Mouse (Mus musculus): ENCODE data around the gene Myo19. TPM values are rescaled to one million over a fixed set of nuclear protein-coding genes. Genes with fewer than 3 reads are reported as not detected.
"Not testable (repeated sequence)": the region's sequence is repeated elsewhere in the genome, so short reads cannot be mapped to it uniquely, and the experiment has no call there.

The Myo19 gene
- polyA plus RNA-seq, 1 experiment from 2014 or later = 9.9 TPM

DNA sequence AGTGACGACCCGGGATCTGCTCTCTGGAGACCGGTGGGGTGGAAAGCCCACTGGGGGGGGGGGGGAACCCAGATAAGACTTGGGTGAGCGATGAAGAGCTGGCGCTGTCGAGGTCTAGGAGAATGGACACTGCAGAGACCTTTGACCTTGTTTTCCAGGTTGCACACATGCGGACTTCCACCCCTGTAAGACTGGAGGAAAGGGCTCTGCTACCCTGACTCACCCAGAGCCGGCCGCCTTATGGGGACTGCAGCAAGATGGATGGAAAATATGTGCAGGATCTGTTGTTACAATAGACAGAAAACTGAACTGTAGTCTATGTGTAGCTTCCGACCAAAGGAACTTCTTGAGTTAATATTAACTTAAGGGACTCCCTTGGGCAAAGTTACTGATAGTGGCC lies 8.9 kb upstream of the Myo19 start:
- Histone ChIP-seq H3K4me2 (peak overlapping the region; percentile 56), H3K27me3 (no peaks in the 10 kb centered on the region)
- 2% methylated on average over 9 of the region's 10 CpGs for WGBS

DNA sequence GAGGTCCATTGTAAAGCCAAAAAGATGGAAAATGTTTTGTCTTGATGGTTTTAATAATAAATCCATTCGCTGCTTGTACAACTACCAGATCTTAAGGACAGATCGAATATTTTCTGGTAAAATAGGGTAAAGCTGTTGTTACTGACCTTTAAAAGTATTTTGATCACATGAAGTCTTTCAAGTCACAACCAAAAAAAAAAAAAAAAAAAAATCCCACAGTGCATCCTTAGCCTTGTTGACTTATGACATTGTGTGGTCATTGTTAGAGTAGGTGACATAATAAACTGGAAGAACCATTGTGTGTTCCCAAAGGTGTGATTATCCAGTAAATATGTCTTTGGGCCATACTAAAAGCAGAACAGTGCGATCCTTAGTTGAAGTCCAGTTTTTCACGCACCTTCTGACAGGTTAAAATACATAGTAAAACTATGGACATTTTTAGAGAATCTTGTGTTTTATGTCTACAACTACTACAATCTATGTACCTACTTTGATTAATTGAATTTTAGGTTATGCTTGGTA lies 8.3 kb upstream of the Myo19 start:
- Histone ChIP-seq H3K4me1 (peaks cover 4% of the 10 kb centered on the region; the same call in 1 of the 2 replicates), H3K36me3 (0 out of 2 replicates have a peak, but pooled peaks cover 4% of the 10 kb centered on the region), H3K4me2 (peak overlapping the region; percentile 56), H3K27ac (peak overlapping the region; percentile 99), H3K9ac (peak overlapping the region; percentile 90), H3K9me3 (no peaks in the 10 kb centered on the region), H3K27me3 (no peaks in the 10 kb centered on the region), H3K4me3 (peak overlapping the region; percentile 91)
- no peak for ATAC-seq (ENCODE audit: insufficient number of reproducible peaks, low FRiP score, low TSS enrichment, low read depth)
- 64% methylated on average over 4 of the region's 4 CpGs for WGBS

More for the DNA sequence above, 8.9 kb upstream of the Myo19 start:
- H3K36me3 ChIP-seq = 0 out of 2 replicates have a peak, but pooled peaks cover 4% of the 10 kb centered on the region
- 0 out of 2 replicates have a peak, but pooled peaks have one; percentile 7 for ATAC-seq (ENCODE audit: insufficient number of reproducible peaks, low FRiP score, low TSS enrichment, low read depth)
- H3K9me3 ChIP-seq = no peaks in the 10 kb centered on the region
- H3K4me1 ChIP-seq = peaks cover 4% of the 10 kb centered on the region; the same call in 1 of the 2 replicates
- H3K9ac ChIP-seq = peak overlapping the region; percentile 90
- peak overlapping the region; percentile 99 for H3K27ac ChIP-seq
- H3K4me3 ChIP-seq = peak overlapping the region; percentile 91

DNA sequence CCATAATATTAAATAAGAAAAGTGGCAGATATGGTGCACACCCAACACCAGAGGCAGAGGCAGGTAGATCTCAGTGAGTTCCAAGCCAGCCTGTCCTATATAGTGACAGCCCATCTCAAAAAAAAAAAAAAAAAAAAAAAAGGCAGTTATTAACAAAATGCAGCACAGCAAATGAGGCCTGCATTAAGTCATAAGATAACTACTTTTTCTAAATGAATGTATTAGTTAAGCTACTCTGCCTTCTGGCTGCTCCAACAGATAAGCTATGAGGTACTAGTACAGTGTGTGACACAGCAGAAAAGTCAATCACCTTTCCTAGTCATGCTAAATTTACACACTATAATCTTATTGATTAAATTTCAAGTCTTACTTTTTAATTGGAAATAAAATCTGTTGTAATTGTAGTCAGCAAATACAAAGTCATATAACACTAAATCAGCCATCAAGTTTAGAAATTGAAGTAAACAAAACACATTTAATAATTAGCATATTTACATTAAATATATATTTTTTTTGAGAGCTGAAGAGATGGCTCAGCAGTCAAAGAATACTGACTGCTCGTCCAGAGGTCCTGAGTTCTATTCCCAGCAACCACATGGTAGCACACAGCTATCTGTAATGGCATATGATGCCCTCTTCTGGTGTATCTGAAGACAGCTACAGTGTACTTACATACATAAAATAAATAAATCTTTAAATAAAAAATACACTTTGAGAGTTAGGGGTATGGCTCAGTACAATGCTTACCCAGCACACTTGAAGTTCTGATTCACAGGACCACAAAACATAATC lies 6.7 kb upstream of the Myo19 start:
- Histone ChIP-seq H3K4me2 (no peak overlapping the region), H3K27me3 (no peaks in the 10 kb centered on the region), H3K27ac (no peak overlapping the region), H3K9me3 (no peaks in the 10 kb centered on the region), H3K4me1 (peaks cover 4% of the 10 kb centered on the region; the same call in 1 of the 2 replicates), H3K4me3 (no peak overlapping the region), H3K9ac (no peak overlapping the region), H3K36me3 (no peaks in the 10 kb centered on the region)
- WGBS = 84% methylated on average over 1 of the region's 1 CpGs
- no peak for ATAC-seq (ENCODE audit: insufficient number of reproducible peaks, low FRiP score, low TSS enrichment, low read depth)

DNA sequence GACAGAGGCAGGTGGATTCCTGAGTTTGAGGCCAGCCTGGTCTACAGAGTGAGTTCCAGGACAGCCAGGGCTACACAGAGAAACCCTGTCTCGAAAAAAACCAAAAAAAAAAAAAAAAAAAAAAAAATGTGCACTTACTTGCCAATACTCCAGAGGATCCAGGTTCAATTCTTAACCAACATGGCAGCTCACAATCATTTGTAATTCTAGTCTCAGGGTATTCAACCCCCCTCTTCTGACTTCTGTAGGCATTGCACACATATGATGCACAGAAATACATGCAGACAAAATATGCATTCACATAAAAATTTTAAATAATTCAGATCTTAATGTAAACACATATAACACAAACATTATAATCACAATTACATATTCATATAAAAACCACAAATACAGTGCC lies 3.9 kb upstream of the Myo19 start:
- WGBS = 80% methylated on average over 1 of the region's 1 CpGs
- H3K27ac ChIP-seq; H3K27me3 ChIP-seq; H3K36me3 ChIP-seq; H3K9me3 ChIP-seq; ATAC-seq (ENCODE audit: insufficient number of reproducible peaks, low FRiP score, low TSS enrichment, low read depth); H3K4me3 ChIP-seq; H3K4me2 ChIP-seq; H3K9ac ChIP-seq: not testable (repeated sequence)
- H3K4me1 ChIP-seq = peaks cover 10% of the 10 kb centered on the region

DNA sequence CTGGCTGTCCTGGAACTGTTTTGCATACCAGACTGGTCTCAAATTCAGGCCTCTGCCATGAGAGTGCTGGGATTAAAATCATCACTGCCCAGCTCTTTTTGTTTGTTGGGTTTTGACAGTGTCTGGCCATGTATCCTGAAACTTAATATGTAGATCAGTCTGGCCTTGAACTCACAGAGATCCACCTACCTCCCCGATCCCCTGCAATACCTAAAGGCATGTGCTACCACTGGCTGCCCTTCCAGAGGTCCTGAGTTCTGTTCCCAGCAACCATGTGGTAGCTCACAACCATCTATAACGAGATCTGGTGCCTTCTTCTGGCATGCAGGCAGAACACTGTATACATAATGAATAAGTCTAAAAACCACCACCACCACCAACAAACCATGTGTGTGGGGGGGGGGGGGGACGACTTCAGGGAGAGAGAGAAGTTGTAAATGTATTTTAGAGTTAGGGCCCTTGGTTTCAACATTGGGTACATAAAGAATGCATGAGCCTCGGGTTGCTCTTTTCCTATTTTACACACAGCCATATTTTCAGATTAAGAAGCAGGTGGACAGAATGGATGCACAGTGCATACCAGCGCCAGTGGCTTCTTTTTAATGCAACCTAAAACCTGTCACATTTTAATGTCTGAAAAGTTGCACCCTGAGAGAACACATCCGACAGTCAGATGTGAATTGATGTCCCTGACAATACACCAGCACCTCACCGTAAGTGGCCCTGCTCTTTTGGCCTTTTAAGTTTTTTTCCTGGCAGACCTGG lies 759 bp upstream of the Myo19 start:
- Histone ChIP-seq H3K9me3 (no peaks in the 10 kb centered on the region), H3K4me2 (peak overlapping the region; percentile 91), H3K27ac (peak overlapping the region; percentile 93), H3K36me3 (peaks cover 13% of the 10 kb centered on the region), H3K4me1 (peaks cover 19% of the 10 kb centered on the region), H3K4me3 (peak overlapping the region; percentile 93), H3K9ac (peak overlapping the region; percentile 79), H3K27me3 (no peaks in the 10 kb centered on the region)
- WGBS = 23% methylated on average over 6 of the region's 7 CpGs
- no peak for ATAC-seq (ENCODE audit: insufficient number of reproducible peaks, low FRiP score, low TSS enrichment, low read depth)

DNA sequence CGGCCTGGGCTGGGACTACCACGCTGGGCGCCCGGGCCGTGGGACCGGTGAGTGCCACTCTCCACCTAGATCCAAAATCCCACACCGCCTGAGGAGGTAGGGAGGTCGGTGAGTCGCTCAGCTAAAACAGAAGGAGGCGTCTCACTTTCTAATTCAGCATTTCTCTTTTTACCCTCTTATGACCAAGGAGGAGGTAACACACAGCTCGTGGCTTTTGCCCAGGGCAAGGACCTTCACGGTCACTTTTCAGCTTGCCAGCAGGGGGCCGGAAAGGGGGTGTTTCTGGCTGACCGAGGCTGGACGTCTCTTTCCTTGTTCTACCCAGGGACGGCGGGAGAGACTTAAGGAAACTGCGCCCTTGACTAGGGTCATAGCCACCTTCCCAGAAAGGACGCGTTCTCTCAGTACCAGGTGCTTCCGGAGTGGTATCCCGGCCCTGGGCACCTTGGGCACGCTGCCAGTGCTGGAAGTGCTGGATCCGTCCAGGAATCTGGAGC lies 565 bp downstream of the Myo19 start:
- Histone ChIP-seq H3K27me3 (no peaks in the 10 kb centered on the region), H3K4me2 (peak overlapping the region; percentile 91), H3K4me3 (peak overlapping the region; percentile 93), H3K4me1 (peaks cover 19% of the 10 kb centered on the region), H3K36me3 (peaks cover 25% of the 10 kb centered on the region), H3K9me3 (no peaks in the 10 kb centered on the region), H3K9ac (peak overlapping the region; percentile 79), H3K27ac (peak overlapping the region; percentile 93)
- ATAC-seq (ENCODE audit: insufficient number of reproducible peaks, low FRiP score, low TSS enrichment, low read depth) = peak; percentile 30
- 0% methylated on average over 24 of the region's 24 CpGs for WGBS

DNA sequence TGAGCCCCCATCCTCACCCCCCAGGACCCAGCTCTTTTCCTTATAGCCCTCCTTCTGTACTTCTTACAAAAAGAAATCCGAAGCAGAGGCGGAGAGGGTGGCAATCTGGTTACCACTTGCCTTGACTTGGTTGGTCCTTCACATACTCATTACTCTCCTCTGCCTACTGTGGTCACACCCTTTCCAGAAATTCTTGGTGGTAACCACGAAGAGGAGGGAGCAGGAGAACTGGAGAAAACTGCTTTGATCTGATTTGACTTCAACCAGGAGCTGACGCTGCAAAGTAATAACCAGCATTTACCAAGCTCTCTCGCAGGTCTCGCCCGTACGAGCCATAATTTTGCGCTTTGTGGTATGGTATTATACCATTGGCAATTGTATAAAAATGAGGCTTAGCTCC lies 1.0 kb downstream of the Myo19 start:
- ATAC-seq (ENCODE audit: insufficient number of reproducible peaks, low FRiP score, low TSS enrichment, low read depth) = no peak
- peak overlapping the region; percentile 93 for H3K4me3 ChIP-seq
- H3K4me2 ChIP-seq = peak overlapping the region; percentile 91
- H3K36me3 ChIP-seq = peaks cover 28% of the 10 kb centered on the region
- H3K4me1 ChIP-seq = peaks cover 19% of the 10 kb centered on the region
- WGBS = 36% methylated on average over 9 of the region's 9 CpGs
- H3K9me3 ChIP-seq = no peaks in the 10 kb centered on the region
- peak overlapping the region; percentile 79 for H3K9ac ChIP-seq
- H3K27ac ChIP-seq = peak overlapping the region; percentile 93
- no peaks in the 10 kb centered on the region for H3K27me3 ChIP-seq

DNA sequence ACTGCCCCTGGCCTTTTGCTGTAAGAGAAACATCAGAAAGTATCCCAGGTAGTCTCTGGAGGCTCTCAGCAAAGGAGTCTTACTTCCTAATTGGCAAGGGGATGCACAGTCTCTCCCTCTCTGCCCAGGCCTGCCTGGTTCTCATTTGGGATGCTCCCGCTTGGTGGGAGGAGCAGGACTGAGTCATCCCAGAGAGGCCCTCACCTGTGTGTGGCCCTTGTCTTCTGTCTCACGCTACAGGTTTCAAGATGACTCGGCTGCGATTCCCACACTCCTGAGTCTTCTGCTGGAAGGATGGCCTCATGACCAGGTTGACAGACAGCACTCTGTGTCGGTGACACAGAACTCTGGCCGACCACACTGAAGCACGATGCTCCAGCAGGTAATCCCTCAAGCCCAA lies 2.4 kb downstream of the Myo19 start:
- no peak overlapping the region for H3K4me2 ChIP-seq
- no peak overlapping the region for H3K4me3 ChIP-seq
- H3K9me3 ChIP-seq = no peaks in the 10 kb centered on the region
- no peaks in the 10 kb centered on the region for H3K27me3 ChIP-seq
- no peak for ATAC-seq (ENCODE audit: insufficient number of reproducible peaks, low FRiP score, low TSS enrichment, low read depth)
- H3K36me3 ChIP-seq = peaks cover 40% of the 10 kb centered on the region
- WGBS = 85% methylated on average over 7 of the region's 7 CpGs
- no peak overlapping the region for H3K9ac ChIP-seq
- H3K27ac ChIP-seq = peak overlapping the region; percentile 17; the same call in 1 of the 2 replicates
- H3K4me1 ChIP-seq = peaks cover 19% of the 10 kb centered on the region

DNA sequence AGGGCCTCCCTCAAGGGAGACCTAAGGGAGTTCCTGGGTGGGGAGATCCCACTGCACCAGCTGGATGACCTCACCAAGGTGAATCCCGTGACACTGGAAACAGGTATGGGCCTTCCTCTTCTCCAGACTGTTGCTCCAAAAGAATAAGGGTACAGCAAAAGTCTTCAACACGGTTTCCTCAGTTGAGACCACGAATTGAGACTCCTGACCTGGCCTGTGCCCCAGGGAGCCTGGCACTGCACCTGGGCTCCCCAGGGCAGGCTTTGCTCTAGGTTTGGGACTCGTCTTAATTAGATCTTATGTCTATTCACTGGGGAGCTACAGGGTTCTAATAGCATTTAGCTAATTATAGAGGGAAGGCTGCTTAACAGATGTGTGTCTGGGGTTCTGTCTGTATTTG lies 5.3 kb downstream of the Myo19 start:
- Histone ChIP-seq H3K9me3 (no peaks in the 10 kb centered on the region), H3K36me3 (peaks cover 61% of the 10 kb centered on the region), H3K27ac (no peak overlapping the region), H3K4me1 (peaks cover 13% of the 10 kb centered on the region), H3K9ac (no peak overlapping the region), H3K4me2 (no peak overlapping the region), H3K4me3 (no peak overlapping the region), H3K27me3 (no peaks in the 10 kb centered on the region)
- WGBS = 70% methylated on average over 4 of the region's 4 CpGs
- no peak for ATAC-seq (ENCODE audit: insufficient number of reproducible peaks, low FRiP score, low TSS enrichment, low read depth)

DNA sequence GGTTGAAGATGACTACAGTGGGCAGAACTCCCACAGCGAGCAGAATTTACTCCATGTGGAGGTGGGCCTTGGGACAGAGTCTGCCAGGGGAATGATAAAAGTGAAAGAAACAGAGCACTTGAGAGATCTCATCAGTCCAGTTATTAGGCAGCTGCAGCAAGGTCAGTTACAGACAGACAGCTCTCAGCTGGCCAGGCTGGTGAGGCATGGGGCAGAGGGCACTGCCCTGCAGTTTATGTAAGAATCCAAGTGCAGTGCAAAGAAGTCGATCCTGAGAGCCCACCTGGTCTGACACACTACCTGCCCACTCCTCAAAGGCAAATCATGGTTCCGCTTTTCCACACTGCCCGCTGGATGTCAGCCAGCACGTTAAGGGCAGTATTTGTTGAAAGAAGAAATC lies 6.3 kb downstream of the Myo19 start:
- peaks cover 6% of the 10 kb centered on the region for H3K4me1 ChIP-seq
- H3K27ac ChIP-seq = no peak overlapping the region
- H3K36me3 ChIP-seq = peaks cover 64% of the 10 kb centered on the region
- no peak overlapping the region for H3K4me3 ChIP-seq
- H3K9ac ChIP-seq = no peak overlapping the region
- H3K27me3 ChIP-seq = no peaks in the 10 kb centered on the region
- 90% methylated on average over 5 of the region's 5 CpGs for WGBS
- no peak for ATAC-seq (ENCODE audit: insufficient number of reproducible peaks, low FRiP score, low TSS enrichment, low read depth)
- H3K4me2 ChIP-seq = no peak overlapping the region
- no peaks in the 10 kb centered on the region for H3K9me3 ChIP-seq

DNA sequence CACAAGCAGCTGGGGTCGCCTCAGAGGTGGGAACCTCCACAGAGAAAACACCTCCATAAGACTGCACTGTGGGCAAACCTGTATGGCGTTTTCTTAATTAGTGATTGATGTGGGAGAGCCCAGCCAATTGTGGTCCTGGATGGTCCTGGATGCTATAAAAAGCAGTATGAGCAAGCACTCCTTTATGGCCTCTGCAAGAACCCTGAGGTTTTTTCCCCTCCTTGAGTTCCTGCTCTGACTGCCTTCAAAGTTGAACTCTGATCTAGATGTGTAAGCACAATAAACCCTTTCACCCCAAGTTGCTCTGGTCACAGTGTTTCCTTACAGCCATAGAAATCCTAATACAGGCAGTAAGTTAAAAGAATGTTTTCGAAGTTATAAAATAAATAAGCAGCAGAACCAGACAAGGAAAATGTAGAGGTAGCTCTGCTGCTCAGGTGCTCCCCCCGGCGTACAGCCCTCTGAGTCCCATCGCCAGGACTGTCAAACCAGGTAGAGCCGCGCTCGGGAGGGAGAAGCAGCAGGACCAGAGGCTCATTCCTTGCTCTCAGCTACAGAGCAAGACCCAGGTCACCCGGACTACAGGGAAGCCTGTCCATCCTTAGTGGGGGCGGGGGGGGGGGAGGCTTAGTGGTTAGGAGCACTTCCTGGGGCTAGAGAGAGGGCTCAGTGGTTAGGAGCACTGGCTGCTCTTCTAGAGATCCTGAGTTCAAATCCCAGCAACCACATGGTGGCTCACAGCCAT lies 7.0 kb downstream of the Myo19 start:
- Histone ChIP-seq H3K27me3 (no peaks in the 10 kb centered on the region), H3K9me3 (no peaks in the 10 kb centered on the region), H3K4me2 (no peak overlapping the region), H3K27ac (no peak overlapping the region), H3K4me3 (no peak overlapping the region), H3K9ac (no peak overlapping the region), H3K4me1 (no peaks in the 10 kb centered on the region), H3K36me3 (peaks cover 71% of the 10 kb centered on the region)
- no peak for ATAC-seq (ENCODE audit: insufficient number of reproducible peaks, low FRiP score, low TSS enrichment, low read depth)
- 83% methylated on average over 11 of the region's 11 CpGs for WGBS

Data from limb, embryonic 15.5 days (tissue).